Mouse (Mus musculus) limb, embryonic 11.5 days (tissue): ENCODE data around the gene Jak1. TPM values are rescaled to one million over a fixed set of nuclear protein-coding genes. Genes with fewer than 3 reads are reported as not detected.
"Not testable (repeated sequence)": the region's sequence is repeated elsewhere in the genome, so short reads cannot be mapped to it uniquely, and the experiment has no call there.

ENCODE experiments used
- ATAC-seq: fragments of 200-750 bp; cut with Nextera tagmentation; 2 replicates; pipeline ENCODE4 v1.8.0; 2017; ENCODE audit warnings: low read depth; ENCODE audit not compliant: insufficient number of reproducible peaks, low FRiP score, low TSS enrichment
- DNase-seq: peaks from one replicate; pipeline ENCODE4 v3.0.0-alpha.2; 2015; ENCODE audit warnings: low spot score
- H3K27ac ChIP-seq: fragments of 300-500 bp; sonication (generic); replicated peaks from 2 replicates; pipeline ENCODE4 v1.5.1; 2014; ENCODE audit warnings: low read depth, mild to moderate bottlenecking, low read length
- H3K27me3 ChIP-seq: fragments of 300-500 bp; sonication (generic); 2 replicates; pipeline ENCODE4 v1.6.1; 2014; ENCODE audit warnings: mild to moderate bottlenecking, low read length, mixed read lengths; ENCODE audit not compliant: control insufficient read depth, insufficient read depth
- H3K36me3 ChIP-seq: fragments of 300-500 bp; sonication (generic); 2 replicates; pipeline ENCODE4 v1.6.1; 2014; ENCODE audit warnings: mild to moderate bottlenecking, low read length, moderate library complexity, mixed read lengths; ENCODE audit not compliant: control insufficient read depth, insufficient read depth
- H3K4me1 ChIP-seq: fragments of 300-500 bp; sonication (generic); 2 replicates; pipeline ENCODE4 v1.6.1; 2014; ENCODE audit warnings: low read length, mixed read lengths; ENCODE audit not compliant: control insufficient read depth, insufficient read depth
- H3K4me2 ChIP-seq: fragments of 300-500 bp; sonication (generic); 2 replicates; pipeline ENCODE4 v1.6.1; 2014; ENCODE audit warnings: low read depth, mild to moderate bottlenecking, moderate library complexity; ENCODE audit not compliant: severe bottlenecking
- H3K4me3 ChIP-seq: fragments of 300-500 bp; sonication (generic); 2 replicates; pipeline ENCODE4 v1.5.1; 2014; ENCODE audit warnings: low read depth, low read length
- H3K9ac ChIP-seq: fragments of 300-500 bp; sonication (generic); 2 replicates; pipeline ENCODE4 v1.6.1; 2014; ENCODE audit warnings: mild to moderate bottlenecking, low read length
- H3K9me3 ChIP-seq: fragments of 300-500 bp; sonication (generic); 2 replicates; pipeline ENCODE4 v1.6.1; 2016; ENCODE audit warnings: low read length; ENCODE audit not compliant: control insufficient read depth
- WGBS: fragments of 180-500 bp; shearing (Covaris S2); extraction: QIAGEN DNeasy Blood & Tissue Kit; methylation state at CpG from one replicate; pipeline ENCODE4 v1.1.7; 2014; 5-methylcytosine and 5-hydroxymethylcytosine counted together
- polyA plus RNA-seq: library from polyadenylated mRNA; unstranded; fragments of >200 nt; fragmentation: Nextera tagmentation; extraction: Ambion mirVana; gene quantifications from 2 replicates; pipeline ENCODE4 v1.2.1, GENCODE M21; 2014

Gene Jak1
- polyA plus RNA-seq, 1 experiment from 2014 or later, result 61.3 TPM

DNA sequence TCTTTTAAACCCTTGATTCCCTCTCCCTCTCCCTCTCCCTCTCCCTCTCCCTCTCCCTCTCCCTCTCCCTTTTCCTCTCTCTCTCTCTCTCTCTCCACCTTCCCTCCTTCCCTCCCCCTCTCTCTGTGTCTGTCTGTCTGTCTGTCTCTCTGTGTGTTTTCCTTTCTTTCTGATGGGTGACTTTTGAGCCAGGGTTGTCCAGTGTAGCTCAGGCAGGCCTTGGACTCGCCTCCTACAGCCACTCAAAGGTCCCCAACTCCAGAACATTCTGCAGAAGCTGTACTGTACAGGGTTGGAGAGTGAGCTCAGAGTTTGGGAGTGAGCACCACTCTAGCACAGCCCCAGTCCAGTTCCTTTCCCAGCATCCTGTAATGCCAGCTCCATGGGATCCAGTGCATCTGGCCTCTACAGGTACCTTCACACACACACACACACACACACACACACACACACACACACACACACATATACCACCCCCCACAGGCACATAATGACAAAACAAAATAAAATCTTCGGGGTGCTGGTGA is 20.9 kb upstream of the Jak1 start:
- H3K36me3 ChIP-seq, result no peaks in the 10 kb centered on the region
- WGBS, result 64% methylated on average over 2 of the region's 2 CpGs
- H3K4me2 ChIP-seq, result no peak overlapping the region
- no peaks in the 10 kb centered on the region for H3K27me3 ChIP-seq
- no peak overlapping the region for H3K9ac ChIP-seq
- no peaks in the 10 kb centered on the region for H3K4me1 ChIP-seq
- no peaks in the 10 kb centered on the region for H3K9me3 ChIP-seq
- no peak for DNase-seq
- H3K4me3 ChIP-seq, result no peak overlapping the region
- 0 out of 2 replicates have a peak, but pooled peaks have one; percentile 21 for ATAC-seq
- no peak overlapping the region for H3K27ac ChIP-seq

DNA sequence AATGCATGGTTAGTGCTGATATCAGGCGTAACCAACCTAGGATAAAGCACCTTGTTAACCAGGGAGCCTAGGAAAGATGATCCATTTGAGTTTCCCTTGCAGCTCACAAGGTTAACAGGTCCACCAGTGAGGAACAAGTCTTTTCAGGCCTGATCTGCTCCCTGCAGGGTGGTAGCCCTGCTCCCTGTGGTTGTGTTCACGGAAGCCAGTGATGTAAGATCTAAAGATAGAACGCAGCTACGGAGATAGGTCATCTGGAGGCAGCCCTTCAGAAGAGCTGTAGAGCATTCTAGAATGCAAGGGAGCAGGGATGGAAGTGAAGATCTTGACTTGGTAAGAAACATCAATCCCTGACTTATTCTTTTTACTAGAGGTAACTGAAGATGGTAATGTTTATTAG is 18.9 kb upstream of the Jak1 start:
- no peak for ATAC-seq
- DNase-seq, result no peak
- Histone ChIP-seq H3K9ac (no peak overlapping the region), H3K4me3 (no peak overlapping the region), H3K36me3 (no peaks in the 10 kb centered on the region), H3K27ac (no peak overlapping the region), H3K4me2 (no peak overlapping the region), H3K27me3 (no peaks in the 10 kb centered on the region), H3K9me3 (no peaks in the 10 kb centered on the region), H3K4me1 (no peaks in the 10 kb centered on the region)
- WGBS, result 83% methylated on average over 4 of the region's 4 CpGs

DNA sequence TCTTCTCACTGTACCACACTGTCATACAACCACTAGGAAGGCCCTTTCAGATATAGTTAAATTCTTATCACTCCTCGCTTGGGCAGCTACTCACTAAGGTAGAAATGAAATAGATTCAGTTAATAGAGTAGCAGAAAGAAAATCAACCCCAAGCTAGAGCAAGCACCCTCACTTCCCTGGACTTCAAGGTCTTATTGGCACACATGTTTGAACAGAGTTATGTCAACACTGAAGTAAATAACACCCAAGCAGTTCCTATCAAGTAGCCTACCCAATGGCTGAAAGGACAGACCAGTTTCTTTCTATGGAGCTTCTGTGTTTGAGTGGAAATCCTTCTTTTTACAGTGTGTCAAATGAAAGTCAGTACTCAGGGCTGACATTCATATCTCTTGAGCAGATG is 17.2 kb upstream of the Jak1 start:
- 70% methylated on average over 1 of the region's 1 CpGs for WGBS
- no peak overlapping the region for H3K4me3 ChIP-seq
- no peak for DNase-seq

DNA sequence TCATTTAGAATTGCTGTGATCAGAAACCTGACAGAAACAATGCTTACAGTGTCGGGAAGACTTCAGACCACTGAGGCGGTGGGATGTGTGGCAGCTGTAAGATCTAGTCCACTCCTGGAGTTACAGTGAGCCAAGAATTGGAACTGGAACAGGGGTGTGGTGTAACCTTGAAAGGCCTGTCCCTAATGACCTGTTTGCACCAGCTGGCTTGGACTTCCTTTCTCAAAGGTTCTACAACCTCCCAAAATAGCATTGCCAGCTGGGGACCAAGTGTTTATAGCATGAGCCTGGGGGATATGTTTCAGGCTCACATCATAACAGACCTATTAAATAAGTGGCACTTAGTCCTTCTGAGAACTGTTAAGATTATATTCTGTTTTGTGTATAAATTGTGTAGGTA is 15.0 kb upstream of the Jak1 start:
- DNase-seq (peak; percentile 42), ATAC-seq (no peak)
- Histone ChIP-seq H3K4me2 (no peak overlapping the region), H3K9ac (no peak overlapping the region), H3K36me3 (no peaks in the 10 kb centered on the region), H3K4me1 (no peaks in the 10 kb centered on the region), H3K9me3 (no peaks in the 10 kb centered on the region), H3K27me3 (no peaks in the 10 kb centered on the region), H3K27ac (no peak overlapping the region), H3K4me3 (no peak overlapping the region)
- 73% methylated on average over 2 of the region's 2 CpGs for WGBS

More for the DNA sequence above, 17.2 kb upstream of the Jak1 start:
- no peaks in the 10 kb centered on the region for H3K9me3 ChIP-seq
- H3K9ac ChIP-seq, result no peak overlapping the region
- H3K4me1 ChIP-seq, result no peaks in the 10 kb centered on the region
- no peaks in the 10 kb centered on the region for H3K27me3 ChIP-seq
- no peak overlapping the region for H3K4me2 ChIP-seq
- no peaks in the 10 kb centered on the region for H3K36me3 ChIP-seq
- no peak for ATAC-seq
- no peak overlapping the region for H3K27ac ChIP-seq

DNA sequence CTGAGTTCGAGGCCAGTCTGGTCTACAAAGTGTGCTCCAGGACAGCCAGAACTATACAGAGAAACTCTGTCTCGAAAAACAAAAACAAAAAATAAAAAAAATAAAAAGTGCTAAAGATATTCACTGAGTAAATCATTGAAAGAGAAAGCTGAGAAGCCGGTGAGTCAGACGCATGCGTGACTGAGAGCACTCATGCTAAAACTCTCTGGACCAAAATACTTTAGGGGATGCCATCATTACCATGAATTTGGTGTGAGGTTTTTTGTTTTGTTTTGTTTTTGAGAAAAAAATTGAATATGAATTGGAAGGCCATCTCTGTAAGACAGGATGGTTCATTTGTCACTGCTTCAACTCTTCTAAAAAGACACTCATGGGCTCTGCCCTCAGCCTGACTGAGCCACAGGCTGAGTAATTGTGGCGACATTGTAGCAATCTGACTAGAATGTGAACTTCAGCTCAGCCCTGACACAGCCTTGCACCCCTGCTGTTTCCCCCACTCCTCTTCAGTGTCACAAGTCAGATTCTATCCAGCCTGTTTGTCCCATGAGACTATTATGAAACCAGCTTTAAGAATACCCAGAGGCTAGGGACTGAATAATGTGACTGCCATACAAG is 11.5 kb upstream of the Jak1 start:
- H3K27ac ChIP-seq, result no peak overlapping the region
- no peaks in the 10 kb centered on the region for H3K9me3 ChIP-seq
- 84% methylated on average over 6 of the region's 6 CpGs for WGBS
- H3K4me2 ChIP-seq, result no peak overlapping the region
- DNase-seq (no peak), ATAC-seq (no peak)
- H3K36me3 ChIP-seq, result no peaks in the 10 kb centered on the region
- H3K27me3 ChIP-seq, result no peaks in the 10 kb centered on the region
- H3K4me3 ChIP-seq, result no peak overlapping the region
- no peaks in the 10 kb centered on the region for H3K4me1 ChIP-seq
- H3K9ac ChIP-seq, result no peak overlapping the region

DNA sequence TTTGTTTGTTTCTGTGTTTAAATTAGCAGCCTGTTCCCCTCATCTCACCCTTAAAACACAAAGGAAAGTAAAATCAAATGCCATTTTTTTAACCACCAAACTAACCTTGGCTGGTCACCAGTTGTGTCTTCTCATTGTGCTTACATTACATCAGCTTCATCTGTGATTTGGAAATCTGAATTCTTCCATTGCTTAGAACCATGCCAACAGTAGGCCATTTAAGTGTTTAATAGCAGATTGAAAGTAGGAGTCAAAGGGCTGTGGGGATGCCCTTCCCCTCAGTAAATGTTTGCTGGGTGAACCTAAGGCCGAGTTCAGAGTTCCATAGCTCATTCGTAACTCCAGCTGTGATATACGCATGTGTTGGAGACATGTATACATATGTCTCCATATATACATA is 10.8 kb upstream of the Jak1 start:
- DNase-seq (no peak), ATAC-seq (no peak)
- no peak overlapping the region for H3K27ac ChIP-seq
- no peaks in the 10 kb centered on the region for H3K9me3 ChIP-seq
- H3K9ac ChIP-seq, result no peak overlapping the region
- H3K4me1 ChIP-seq, result no peaks in the 10 kb centered on the region
- H3K36me3 ChIP-seq, result no peaks in the 10 kb centered on the region
- H3K27me3 ChIP-seq, result no peaks in the 10 kb centered on the region
- 96% methylated on average over 3 of the region's 3 CpGs for WGBS
- H3K4me3 ChIP-seq, result no peak overlapping the region
- H3K4me2 ChIP-seq, result no peak overlapping the region

DNA sequence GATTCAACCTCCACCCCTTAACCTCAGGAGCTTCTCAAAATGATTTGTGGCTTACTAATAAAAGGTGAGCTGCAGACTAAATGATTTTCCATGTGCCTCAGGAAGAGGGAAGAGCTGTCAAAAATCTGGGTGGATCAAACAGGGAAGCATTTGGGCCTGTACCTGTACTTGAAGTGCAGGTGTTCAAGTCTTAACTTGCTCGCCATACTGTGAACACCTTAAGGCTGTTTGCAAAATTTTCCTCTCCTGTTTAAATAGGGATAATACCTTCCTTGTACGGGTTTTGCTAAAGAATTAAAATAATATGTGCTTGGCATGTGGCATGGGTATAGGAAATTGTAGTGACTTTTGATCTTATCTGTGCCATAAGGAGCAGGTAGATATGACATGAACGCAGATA is 5.7 kb upstream of the Jak1 start:
- Histone ChIP-seq H3K9me3 (no peaks in the 10 kb centered on the region), H3K4me2 (no peak overlapping the region), H3K27ac (no peak overlapping the region), H3K4me3 (no peak overlapping the region), H3K9ac (no peak overlapping the region), H3K27me3 (no peaks in the 10 kb centered on the region), H3K36me3 (no peaks in the 10 kb centered on the region), H3K4me1 (no peaks in the 10 kb centered on the region)
- WGBS, result 86% methylated on average over 3 of the region's 3 CpGs
- no peak for DNase-seq
- no peak for ATAC-seq

DNA sequence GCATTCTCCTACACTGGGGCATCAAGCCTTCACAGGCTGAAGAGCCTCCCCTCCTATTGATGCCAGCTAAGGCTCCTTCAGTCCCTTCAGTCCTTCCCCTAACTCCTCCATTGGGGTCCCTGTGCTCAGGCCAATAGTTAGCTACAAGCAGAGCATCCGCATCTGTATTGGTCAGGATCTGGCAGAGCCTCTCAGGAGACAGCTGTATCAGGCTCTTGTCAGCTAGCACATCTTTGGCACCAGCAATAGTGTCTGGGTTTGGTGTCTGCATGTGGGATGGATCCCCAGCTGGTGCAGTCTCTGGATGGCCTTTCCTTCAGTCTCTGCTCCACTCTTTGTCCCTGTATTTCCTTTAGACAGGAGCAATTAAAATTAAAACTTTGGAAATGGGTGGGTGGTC is 3.4 kb upstream of the Jak1 start:
- H3K36me3 ChIP-seq, H3K27me3 ChIP-seq, DNase-seq, H3K4me1 ChIP-seq, H3K4me2 ChIP-seq, H3K27ac ChIP-seq, H3K9me3 ChIP-seq, ATAC-seq, H3K4me3 ChIP-seq, H3K9ac ChIP-seq: not testable (repeated sequence)
- WGBS, result 92% methylated on average over 1 of the region's 1 CpGs

DNA sequence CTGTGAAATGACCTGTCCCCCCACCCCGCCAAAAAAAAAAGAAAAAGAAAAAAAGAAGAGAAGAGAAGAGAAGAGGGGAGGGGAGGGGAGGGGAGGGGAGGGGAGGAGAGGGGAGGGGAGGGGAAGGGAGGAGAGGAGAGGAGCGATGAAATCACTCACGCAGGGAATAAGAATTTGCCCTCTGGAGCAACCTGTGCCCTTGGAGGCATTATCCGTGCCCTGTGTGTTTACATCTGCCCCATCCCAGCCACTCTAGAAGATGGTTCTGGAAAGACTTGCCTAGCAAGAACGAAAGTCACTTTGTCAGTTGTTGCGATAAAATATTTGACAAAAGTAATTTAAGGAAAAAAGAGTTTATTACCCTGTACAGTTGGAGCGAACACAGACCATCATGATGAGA is 441 bp upstream of the Jak1 start:
- no peak overlapping the region for H3K9ac ChIP-seq
- WGBS, result 30% methylated on average over 6 of the region's 7 CpGs
- no peak for ATAC-seq

More for the DNA sequence above, 441 bp upstream of the Jak1 start:
- Histone ChIP-seq H3K4me1 (peaks cover 2% of the 10 kb centered on the region; the same call in 1 of the 2 replicates), H3K9me3 (no peaks in the 10 kb centered on the region), H3K4me2 (peak overlapping the region; percentile 24; the same call in 1 of the 2 replicates), H3K27ac (no peak overlapping the region), H3K4me3 (peak overlapping the region; percentile 95), H3K36me3 (no peaks in the 10 kb centered on the region), H3K27me3 (no peaks in the 10 kb centered on the region)
- DNase-seq, result no peak
